Mouse (Mus musculus): Measurements from ENCODE around the gene Cdon. TPM values are rescaled to one million over a fixed set of nuclear protein-coding genes. Genes with fewer than 3 reads are reported as not detected.

The Cdon gene
- total and polyA plus RNA-seq, 3 experiments = 1.8 to 2.9 (median 2.3) TPM

DNA sequence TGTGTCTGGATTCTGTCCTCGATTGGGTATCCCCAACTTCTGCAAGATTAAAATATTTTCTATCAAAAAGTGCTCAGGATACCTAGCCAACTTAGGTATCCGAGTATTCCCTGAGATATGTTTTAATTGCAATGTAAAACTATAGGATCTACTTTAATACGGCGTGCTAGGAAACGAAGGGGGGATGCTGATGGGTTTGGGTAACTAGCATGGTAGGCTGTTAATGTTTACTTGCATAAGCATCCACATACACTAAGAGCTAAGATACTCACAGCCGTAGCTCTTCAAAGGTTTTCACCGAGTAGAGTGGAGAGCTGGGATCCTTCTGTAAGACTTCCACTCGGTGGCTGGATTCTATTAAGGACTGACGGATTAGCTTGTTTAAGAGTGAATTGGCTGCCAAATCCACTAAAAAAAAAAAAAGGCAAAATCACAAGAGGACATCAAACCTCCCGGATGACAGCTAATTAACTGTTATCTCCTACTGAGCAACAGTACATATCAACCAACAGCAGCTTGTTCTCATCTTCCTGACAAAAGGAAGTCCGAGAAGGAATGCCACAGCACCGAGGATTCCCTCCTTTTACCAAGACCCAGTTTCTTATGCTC is 135.7 kb downstream of the Cdon start:
- Histone ChIP-seq H3K4me1 (ENCODE audit: control insufficient read depth in 1 of 2, insufficient read depth in 2 of 2) (peaks cover 1 to 18% of the 10 kb centered on the region in 2 experiments; a peak in 2 of 4 replicates), H3K4me3 (replicated peaks in 1 of 3; ENCODE audit: low read depth in 2 of 3, low read length in 2 of 3, poor library complexity in 1 of 3) (no peak overlapping the region), H3K9me3 (replicated peaks; ENCODE audit: low read length) (no peaks in the 10 kb centered on the region), H3K27me3 (replicated peaks) (peaks cover 55% of the 10 kb centered on the region), H3K4me2 (ENCODE audit: insufficient read depth, low read depth, poor library complexity, severe bottlenecking) (no peak overlapping the region), H3K27ac (ENCODE audit: insufficient read depth, low read depth) (no peak overlapping the region), H3K36me3 (replicated peaks in 1 of 2; ENCODE audit: control insufficient read depth in 1 of 2, insufficient read depth in 1 of 2, low read length in 1 of 2) (peaks cover 6 to 8% of the 10 kb centered on the region in 2 experiments), H3K79me2 (replicated peaks; ENCODE audit: control insufficient read depth, extremely low read depth, insufficient read depth, poor library complexity, severe bottlenecking) (peaks cover 21% of the 10 kb centered on the region), H3K9ac (ENCODE audit: insufficient read depth, low read depth) (no peak overlapping the region)
- no peak for DNase-seq (ENCODE audit: extremely low read depth)
- dilution Hi-C loops (cut with MboI; ENCODE audit: extremely low pct_ligation_motif_present, extremely low pct_unique_long_range_greater_than_20kb, low sequenced_read_pairs) = no loop called here
- TF ChIP-seq MXI1 (IDR thresholded peaks at IDR 0.05; ENCODE audit: low read depth, low read length) (no peak), POLR2AphosphoS2 (IDR thresholded peaks at IDR 0.05; ENCODE audit: low read depth, low read length) (no peak), BHLHE40 (IDR thresholded peaks at IDR 0.05; ENCODE audit: low read depth, low read length) (no peak), ZKSCAN1 (IDR thresholded peaks at IDR 0.05; ENCODE audit: borderline replicate concordance, low read depth, low read length) (no peak), NELFE (IDR thresholded peaks at IDR 0.05; ENCODE audit: low read depth, low read length) (no peak), E2F4 (IDR thresholded peaks at IDR 0.05; ENCODE audit: insufficient replicate concordance, low read depth, low read length) (no peak), GABPA (IDR thresholded peaks at IDR 0.05; ENCODE audit: insufficient replicate concordance, low read depth, low read length) (no peak), SIN3A (IDR thresholded peaks at IDR 0.05; ENCODE audit: low read length) (no peak), CTCF (conservative IDR thresholded peaks at IDR 0.05 in 1 of 2, IDR thresholded peaks at IDR 0.05 in 1 of 2; ENCODE audit: low read depth in 2 of 2, low read length in 2 of 2) (no peak), ELF1 (IDR thresholded peaks at IDR 0.05; ENCODE audit: low read depth, low read length) (no peak), MAZ (IDR thresholded peaks at IDR 0.05; ENCODE audit: low read depth, low read length) (no peak), ETS1 (conservative IDR thresholded peaks at IDR 0.05; ENCODE audit: low read depth, low read length) (no peak), RAD21 (IDR thresholded peaks at IDR 0.05; ENCODE audit: low read depth, low read length) (no peak), UBTF (IDR thresholded peaks at IDR 0.05; ENCODE audit: low read depth, low read length) (no peak), MAX (IDR thresholded peaks at IDR 0.05; ENCODE audit: low read length) (no peak), JUND (conservative IDR thresholded peaks at IDR 0.05; ENCODE audit: low read depth, low read length) (no peak), ZC3H11A (IDR thresholded peaks at IDR 0.05; ENCODE audit: low read depth, low read length) (no peak), CHD1 (IDR thresholded peaks at IDR 0.05; ENCODE audit: low read depth, low read length) (no peak), MEF2A (IDR thresholded peaks at IDR 0.05; ENCODE audit: borderline replicate concordance, low read depth, low read length) (no peak), HCFC1 (IDR thresholded peaks at IDR 0.05; ENCODE audit: low read depth, low read length) (no peak)
- in situ Hi-C loops (cut with MboI; ENCODE audit: low pct_ligation_motif_present, low pct_unique_long_range_greater_than_20kb, low sequenced_read_pairs) = no loop called here

Other genes with a start within 250 kb of the Cdon start
- 64.3 and 70.1 TPM in 2 replicates for gene Dcps, start 245.1 kb upstream of the Cdon start, total RNA-seq (2012; rRNA removed)
- 113 TPM in 2 replicates for gene Dcps, start 245.1 kb upstream of the Cdon start, total RNA-seq (2014; rRNA removed)
- 94.3 and 102 TPM in 2 replicates for gene Dcps, start 245.1 kb upstream of the Cdon start, polyA plus RNA-seq (2012; ENCODE audit: insufficient read length, low read depth)
- gene Srpr, start 221.0 kb upstream of the Cdon start, total RNA-seq (2012; rRNA removed) = 40.1 and 50.7 TPM in 2 replicates
- gene Srpr, start 221.0 kb upstream of the Cdon start, total RNA-seq (2014; rRNA removed) = 33.0 and 38.2 TPM in 2 replicates
- 95.0 and 99.2 TPM in 2 replicates for gene Srpr, start 221.0 kb upstream of the Cdon start, polyA plus RNA-seq (2012; ENCODE audit: insufficient read length, low read depth)
- 10.5 and 11.8 TPM in 2 replicates for gene Tirap, start 220.8 kb upstream of the Cdon start, total RNA-seq (2012; rRNA removed)
- 14.2 and 18.0 TPM in 2 replicates for gene Tirap, start 220.8 kb upstream of the Cdon start, total RNA-seq (2014; rRNA removed)
- gene Tirap, start 220.8 kb upstream of the Cdon start, polyA plus RNA-seq (2012; ENCODE audit: insufficient read length, low read depth) = 15.6 and 18.7 TPM in 2 replicates
- 31.1 and 40.3 TPM in 2 replicates for gene Foxred1, start 210.1 kb upstream of the Cdon start, total RNA-seq (2012; rRNA removed)
- gene Foxred1, start 210.1 kb upstream of the Cdon start, total RNA-seq (2014; rRNA removed) = 69.1 and 70.0 TPM in 2 replicates
- 40.3 and 42.6 TPM in 2 replicates for gene Foxred1, start 210.1 kb upstream of the Cdon start, polyA plus RNA-seq (2012; ENCODE audit: insufficient read length, low read depth)
- 12.7 and 19.1 TPM in 2 replicates for gene Fam118b, start 153.3 kb upstream of the Cdon start, total RNA-seq (2012; rRNA removed)
- gene Fam118b, start 153.3 kb upstream of the Cdon start, total RNA-seq (2014; rRNA removed) = 21.3 and 22.2 TPM in 2 replicates
- 27.7 and 28.7 TPM in 2 replicates for gene Fam118b, start 153.3 kb upstream of the Cdon start, polyA plus RNA-seq (2012; ENCODE audit: insufficient read length, low read depth)
- gene Rpusd4, start 153.3 kb upstream of the Cdon start, total RNA-seq (2012; rRNA removed) = 27.3 and 28.2 TPM in 2 replicates
- gene Rpusd4, start 153.3 kb upstream of the Cdon start, total RNA-seq (2014; rRNA removed) = 21.7 and 23.7 TPM in 2 replicates
- gene Rpusd4, start 153.3 kb upstream of the Cdon start, polyA plus RNA-seq (2012; ENCODE audit: insufficient read length, low read depth) = 29.5 and 30.1 TPM in 2 replicates
- not detected in 2 replicates for gene Gm1113, start 97.1 kb downstream of the Cdon start, total RNA-seq (2012; rRNA removed)
- not detected in 2 replicates for gene Gm1113, start 97.1 kb downstream of the Cdon start, total RNA-seq (2014; rRNA removed)
- not detected in 2 replicates for gene Gm1113, start 97.1 kb downstream of the Cdon start, polyA plus RNA-seq (2012; ENCODE audit: insufficient read length, low read depth)
- 0.50 and 0.85 TPM in 2 replicates for gene Ddx25, start 137.4 kb downstream of the Cdon start, total RNA-seq (2012; rRNA removed)
- gene Ddx25, start 137.4 kb downstream of the Cdon start, total RNA-seq (2014; rRNA removed) = 0.44 and 0.68 TPM in 2 replicates
- gene Ddx25, start 137.4 kb downstream of the Cdon start, polyA plus RNA-seq (2012; ENCODE audit: insufficient read length, low read depth) = 0.33 and 0.46 TPM in 2 replicates
- gene Pus3, start 137.5 kb downstream of the Cdon start, total RNA-seq (2012; rRNA removed) = 18.0 and 22.5 TPM in 2 replicates
- gene Pus3, start 137.5 kb downstream of the Cdon start, total RNA-seq (2014; rRNA removed) = 40.8 and 45.2 TPM in 2 replicates
- gene Pus3, start 137.5 kb downstream of the Cdon start, polyA plus RNA-seq (2012; ENCODE audit: insufficient read length, low read depth) = 21.8 and 22.1 TPM in 2 replicates
- 0.17 and 1.0 TPM in 2 replicates for gene Pate2, start 149.2 kb downstream of the Cdon start, total RNA-seq (2012; rRNA removed)
- gene Pate2, start 149.2 kb downstream of the Cdon start, total RNA-seq (2014; rRNA removed) = 0.24 and 0.59 TPM in 2 replicates
- 0.41 and 0.68 TPM in 2 replicates for gene Pate2, start 149.2 kb downstream of the Cdon start, polyA plus RNA-seq (2012; ENCODE audit: insufficient read length, low read depth)
- gene Hyls1, start 149.3 kb downstream of the Cdon start, total RNA-seq (2012; rRNA removed) = 15.4 and 16.0 TPM in 2 replicates
- gene Hyls1, start 149.3 kb downstream of the Cdon start, total RNA-seq (2014; rRNA removed) = 18.9 and 21.5 TPM in 2 replicates
- 18.3 and 20.2 TPM in 2 replicates for gene Hyls1, start 149.3 kb downstream of the Cdon start, polyA plus RNA-seq (2012; ENCODE audit: insufficient read length, low read depth)
- gene Pate4, start 190.8 kb downstream of the Cdon start, total RNA-seq (2012; rRNA removed) = not detected in 2 replicates
- gene Pate4, start 190.8 kb downstream of the Cdon start, total RNA-seq (2014; rRNA removed) = not detected in 2 replicates
- not detected in 2 replicates for gene Pate4, start 190.8 kb downstream of the Cdon start, polyA plus RNA-seq (2012; ENCODE audit: insufficient read length, low read depth)
- not detected in 2 replicates for gene Pate3, start 227.1 kb downstream of the Cdon start, total RNA-seq (2012; rRNA removed)
- not detected in 2 replicates for gene Pate3, start 227.1 kb downstream of the Cdon start, total RNA-seq (2014; rRNA removed)
- gene Pate3, start 227.1 kb downstream of the Cdon start, polyA plus RNA-seq (2012; ENCODE audit: insufficient read length, low read depth) = not detected in 2 replicates

All from CH12.LX (cell line).